Mouse (Mus musculus): ENCODE data around the gene B3gat1. TPM values are rescaled to one million over a fixed set of nuclear protein-coding genes. Genes with fewer than 3 reads are reported as not detected.

B3gat1 gene
- polyA plus RNA-seq, 1 experiment = not detected

GRCm38 (mm10) chr9:26768181-26768580, 34.7 kb downstream of the B3gat1 start:
- Histone ChIP-seq H3K4me3 (ENCODE audit: insufficient read depth, low read length) (no peak overlapping the region), H3K4me1 (ENCODE audit: control insufficient read depth, insufficient read depth, low read length) (no peaks in the 10 kb centered on the region), H3K27ac (ENCODE audit: insufficient read depth, low read depth, low read length) (no peak overlapping the region)
- TF ChIP-seq POLR2A (IDR thresholded peaks at IDR 0.05; ENCODE audit: borderline replicate concordance, low read depth, low read length) (no peak), CTCF (IDR thresholded peaks at IDR 0.05; ENCODE audit: low read depth, low read length) (no peak)

- Histone ChIP-seq H3K4me1 (ENCODE audit: control insufficient read depth, insufficient read depth, low read length) (no peaks in the 10 kb centered on the region), H3K4me3 (ENCODE audit: insufficient read depth, low read length) (no peak overlapping the region), H3K27ac (ENCODE audit: insufficient read depth, low read depth, low read length) (no peak overlapping the region)
- TF ChIP-seq CTCF (IDR thresholded peaks at IDR 0.05; ENCODE audit: low read depth, low read length) (no peak), POLR2A (IDR thresholded peaks at IDR 0.05; ENCODE audit: borderline replicate concordance, low read depth, low read length) (no peak)
Observed at GRCm38 (mm10) chr9:26775700-26776099, 42.2 kb downstream of the B3gat1 start.

GRCm38 (mm10) chr9:26776122-26776902, 42.8 kb downstream of the B3gat1 start:
- no peaks in the 10 kb centered on the region for H3K4me1 ChIP-seq (ENCODE audit: control insufficient read depth, insufficient read depth, low read length)
- no peak overlapping the region for H3K4me3 ChIP-seq (ENCODE audit: insufficient read depth, low read length)
- no peak for TF ChIP-seq POLR2A (IDR thresholded peaks at IDR 0.05; ENCODE audit: borderline replicate concordance, low read depth, low read length)
- no peak overlapping the region for H3K27ac ChIP-seq (ENCODE audit: insufficient read depth, low read depth, low read length)

- Histone ChIP-seq H3K4me3 (ENCODE audit: insufficient read depth, low read length) (no peak overlapping the region), H3K27ac (ENCODE audit: insufficient read depth, low read depth, low read length) (no peak overlapping the region), H3K4me1 (ENCODE audit: control insufficient read depth, insufficient read depth, low read length) (peaks cover 4% of the 10 kb centered on the region)
- TF ChIP-seq POLR2A (IDR thresholded peaks at IDR 0.05; ENCODE audit: borderline replicate concordance, low read depth, low read length) (no peak), CTCF (IDR thresholded peaks at IDR 0.05; ENCODE audit: low read depth, low read length) (no peak)
Observed at GRCm38 (mm10) chr9:26778421-26778820, 44.9 kb downstream of the B3gat1 start.

- no peak for TF ChIP-seq CTCF (IDR thresholded peaks at IDR 0.05; ENCODE audit: low read depth, low read length)
- TF ChIP-seq POLR2A (IDR thresholded peaks at IDR 0.05; ENCODE audit: borderline replicate concordance, low read depth, low read length) = no peak
- Histone ChIP-seq H3K4me1 (ENCODE audit: control insufficient read depth, insufficient read depth, low read length) (peaks cover 8% of the 10 kb centered on the region), H3K27ac (ENCODE audit: insufficient read depth, low read depth, low read length) (no peak overlapping the region), H3K4me3 (ENCODE audit: insufficient read depth, low read length) (0 out of 2 replicates have a peak overlapping the region, but pooled peaks have one; percentile 2)
Observed at GRCm38 (mm10) chr9:26783414-26783975, 50.0 kb downstream of the B3gat1 start.

GRCm38 (mm10) chr9:26792829-26793228, 59.3 kb downstream of the B3gat1 start:
- no peaks in the 10 kb centered on the region for H3K4me1 ChIP-seq (ENCODE audit: control insufficient read depth, insufficient read depth, low read length)
- no peak overlapping the region for H3K27ac ChIP-seq (ENCODE audit: insufficient read depth, low read depth, low read length)
- TF ChIP-seq POLR2A (IDR thresholded peaks at IDR 0.05; ENCODE audit: borderline replicate concordance, low read depth, low read length) (no peak), CTCF (IDR thresholded peaks at IDR 0.05; ENCODE audit: low read depth, low read length) (no peak)
- no peak overlapping the region for H3K4me3 ChIP-seq (ENCODE audit: insufficient read depth, low read length)

GRCm38 (mm10) chr9:26798205-26798604, 64.7 kb downstream of the B3gat1 start:
- Histone ChIP-seq H3K4me3 (ENCODE audit: insufficient read depth, low read length) (no peak overlapping the region), H3K27ac (ENCODE audit: insufficient read depth, low read depth, low read length) (no peak overlapping the region), H3K4me1 (ENCODE audit: control insufficient read depth, insufficient read depth, low read length) (no peaks in the 10 kb centered on the region)
- TF ChIP-seq POLR2A (IDR thresholded peaks at IDR 0.05; ENCODE audit: borderline replicate concordance, low read depth, low read length) = no peak
- TF ChIP-seq CTCF (IDR thresholded peaks at IDR 0.05; ENCODE audit: low read depth, low read length) = no peak

GRCm38 (mm10) chr9:26798731-26799130, 65.2 kb downstream of the B3gat1 start:
- Histone ChIP-seq H3K4me1 (ENCODE audit: control insufficient read depth, insufficient read depth, low read length) (no peaks in the 10 kb centered on the region), H3K4me3 (ENCODE audit: insufficient read depth, low read length) (no peak overlapping the region), H3K27ac (ENCODE audit: insufficient read depth, low read depth, low read length) (no peak overlapping the region)
- TF ChIP-seq CTCF (IDR thresholded peaks at IDR 0.05; ENCODE audit: low read depth, low read length) (no peak), POLR2A (IDR thresholded peaks at IDR 0.05; ENCODE audit: borderline replicate concordance, low read depth, low read length) (no peak)

- H3K4me3 ChIP-seq (ENCODE audit: insufficient read depth, low read length) = no peak overlapping the region
- no peak overlapping the region for H3K27ac ChIP-seq (ENCODE audit: insufficient read depth, low read depth, low read length)
- TF ChIP-seq POLR2A (IDR thresholded peaks at IDR 0.05; ENCODE audit: borderline replicate concordance, low read depth, low read length) (no peak), CTCF (IDR thresholded peaks at IDR 0.05; ENCODE audit: low read depth, low read length) (no peak)
- H3K4me1 ChIP-seq (ENCODE audit: control insufficient read depth, insufficient read depth, low read length) = no peaks in the 10 kb centered on the region
Observed at GRCm38 (mm10) chr9:26800357-26800756, 66.8 kb downstream of the B3gat1 start.

- no peak for TF ChIP-seq CTCF (IDR thresholded peaks at IDR 0.05; ENCODE audit: low read depth, low read length)
- TF ChIP-seq POLR2A (IDR thresholded peaks at IDR 0.05; ENCODE audit: borderline replicate concordance, low read depth, low read length) = no peak
- Histone ChIP-seq H3K27ac (ENCODE audit: insufficient read depth, low read depth, low read length) (no peak overlapping the region), H3K4me1 (ENCODE audit: control insufficient read depth, insufficient read depth, low read length) (peaks cover 14% of the 10 kb centered on the region), H3K4me3 (ENCODE audit: insufficient read depth, low read length) (no peak overlapping the region)
Observed at GRCm38 (mm10) chr9:26804321-26804720, 70.8 kb downstream of the B3gat1 start.

Measured in bone marrow macrophage, adult 2 months (primary cell).